Mouse (Mus musculus) stomach, embryonic 16.5 days (tissue): Measurements from ENCODE around the gene Dnajc19. TPM values are rescaled to one million over a fixed set of nuclear protein-coding genes. Genes with fewer than 3 reads are reported as not detected.
A peak's percentile ranks its signal among the peaks of the same experiment; 100 is the strongest.
"Not testable (repeated sequence)": the region's sequence is repeated elsewhere in the genome, so short reads cannot be mapped to it uniquely, and the experiment has no call there.

Source experiments
- ATAC-seq: fragments of 200-750 bp; cut with Nextera tagmentation; 2 replicates; pipeline ENCODE4 v1.8.0; 2017; ENCODE audit warnings: moderate number of reproducible peaks, moderate TSS enrichment; ENCODE audit not compliant: insufficient read depth, low FRiP score
- H3K27ac ChIP-seq: fragments of 300-500 bp; sonication (generic); 2 replicates; pipeline ENCODE4 v1.5.1; 2014; ENCODE audit warnings: low read length
- H3K27me3 ChIP-seq: fragments of 300-500 bp; sonication (generic); 2 replicates; pipeline ENCODE4 v1.6.1; 2014; ENCODE audit warnings: low read length, control low read depth, mixed read lengths; ENCODE audit not compliant: control insufficient read depth, insufficient read depth
- H3K36me3 ChIP-seq: fragments of 300-500 bp; sonication (generic); 2 replicates; pipeline ENCODE4 v1.6.1; 2014; ENCODE audit warnings: low read length; ENCODE audit not compliant: control insufficient read depth, insufficient read depth
- H3K4me1 ChIP-seq: fragments of 300-500 bp; sonication (generic); 2 replicates; pipeline ENCODE4 v1.6.1; 2014; ENCODE audit warnings: low read length, control low read depth, mixed read lengths; ENCODE audit not compliant: control insufficient read depth, insufficient read depth
- H3K4me2 ChIP-seq: fragments of 300-500 bp; sonication (generic); 2 replicates; pipeline ENCODE4 v1.6.1; 2014; ENCODE audit warnings: low read depth, low read length, mixed read lengths
- H3K4me3 ChIP-seq: fragments of 300-500 bp; sonication (generic); replicated peaks from 2 replicates; pipeline ENCODE4 v1.5.1; 2014; ENCODE audit warnings: mild to moderate bottlenecking, low read length
- H3K9ac ChIP-seq: fragments of 300-500 bp; sonication (generic); 2 replicates; pipeline ENCODE4 v1.6.1; 2014; ENCODE audit warnings: low read length
- H3K9me3 ChIP-seq: fragments of 300-500 bp; sonication (generic); replicated peaks from 2 replicates; pipeline ENCODE4 v1.6.1; 2016; ENCODE audit warnings: low read length, control low read depth; ENCODE audit not compliant: control insufficient read depth
- WGBS: fragments of 180-500 bp; shearing (Covaris S2); extraction: QIAGEN DNeasy Blood & Tissue Kit; methylation state at CpG from one replicate; pipeline ENCODE4 v1.1.7; 2014; 5-methylcytosine and 5-hydroxymethylcytosine counted together
- polyA plus RNA-seq: library from polyadenylated mRNA; unstranded; fragments of >200 nt; fragmentation: Nextera tagmentation; extraction: Ambion mirVana; gene quantifications from 2 replicates; pipeline ENCODE4 v1.2.1, GENCODE M21; 2015

Dnajc19 gene
- polyA plus RNA-seq, 1 experiment from 2014 or later: 127 TPM

GRCm38 (mm10) chr3:34103902-34104672 is 23.0 kb upstream of the Dnajc19 start:
- no peak overlapping the region for H3K27ac ChIP-seq
- no peak for ATAC-seq
- no peak overlapping the region for H3K9ac ChIP-seq
- no peaks in the 10 kb centered on the region for H3K36me3 ChIP-seq
- no peak overlapping the region for H3K4me3 ChIP-seq
- WGBS: 49% methylated on average over 7 of the region's 7 CpGs
- no peaks in the 10 kb centered on the region for H3K9me3 ChIP-seq
- H3K4me1 ChIP-seq: no peaks in the 10 kb centered on the region
- no peak overlapping the region for H3K4me2 ChIP-seq
- no peaks in the 10 kb centered on the region for H3K27me3 ChIP-seq

GRCm38 (mm10) chr3:34102891-34103290 is 21.8 kb upstream of the Dnajc19 start:
- Histone ChIP-seq H3K4me3 (no peak overlapping the region), H3K9ac (no peak overlapping the region), H3K4me2 (no peak overlapping the region), H3K27ac (no peak overlapping the region), H3K27me3 (no peaks in the 10 kb centered on the region), H3K4me1 (no peaks in the 10 kb centered on the region), H3K9me3 (no peaks in the 10 kb centered on the region), H3K36me3 (no peaks in the 10 kb centered on the region)
- ATAC-seq: no peak
- 74% methylated on average over 2 of the region's 2 CpGs for WGBS

- WGBS: 67% methylated on average over 5 of the region's 5 CpGs
- no peak for ATAC-seq
These were observed 2.5 kb upstream of the Dnajc19 start for GRCm38 (mm10) chr3:34083655-34084054.

GRCm38 (mm10) chr3:34081929-34082328 is 808 bp upstream of the Dnajc19 start:
- H3K4me3 ChIP-seq: peak overlapping the region; percentile 82
- no peak overlapping the region for H3K27ac ChIP-seq
- H3K4me1 ChIP-seq: peaks cover 13% of the 10 kb centered on the region
- H3K36me3 ChIP-seq: 0 out of 2 replicates have a peak, but pooled peaks cover 3% of the 10 kb centered on the region
- 81% methylated on average over 3 of the region's 3 CpGs for WGBS
- no peak overlapping the region for H3K9ac ChIP-seq
- H3K27me3 ChIP-seq: no peaks in the 10 kb centered on the region
- ATAC-seq: no peak
- H3K4me2 ChIP-seq: peak overlapping the region; percentile 74
- H3K9me3 ChIP-seq: no peaks in the 10 kb centered on the region

More at GRCm38 (mm10) chr3:34083655-34084054, 2.5 kb upstream of the Dnajc19 start:
- Histone ChIP-seq H3K36me3 (no peaks in the 10 kb centered on the region), H3K4me2 (no peak overlapping the region), H3K9me3 (no peaks in the 10 kb centered on the region), H3K4me3 (no peak overlapping the region), H3K27ac (no peak overlapping the region), H3K4me1 (peaks cover 13% of the 10 kb centered on the region), H3K9ac (no peak overlapping the region), H3K27me3 (no peaks in the 10 kb centered on the region)

- Histone ChIP-seq H3K9me3 (no peaks in the 10 kb centered on the region), H3K9ac (no peak overlapping the region), H3K27me3 (no peaks in the 10 kb centered on the region), H3K27ac (no peak overlapping the region), H3K4me1 (peaks cover 10% of the 10 kb centered on the region), H3K36me3 (peaks cover 8% of the 10 kb centered on the region), H3K4me3 (no peak overlapping the region), H3K4me2 (no peak overlapping the region)
- WGBS: 74% methylated on average over 6 of the region's 6 CpGs
- ATAC-seq: no peak
These were observed 4.9 kb downstream of the Dnajc19 start for GRCm38 (mm10) chr3:34076058-34076759.

GRCm38 (mm10) chr3:34072726-34073125 is 8.4 kb downstream of the Dnajc19 start:
- H3K4me3 ChIP-seq: no peak overlapping the region
- no peaks in the 10 kb centered on the region for H3K9me3 ChIP-seq
- no peaks in the 10 kb centered on the region for H3K4me1 ChIP-seq
- no peak overlapping the region for H3K4me2 ChIP-seq
- no peak for ATAC-seq
- H3K27ac ChIP-seq: no peak overlapping the region
- WGBS: 90% methylated on average over 6 of the region's 6 CpGs
- H3K27me3 ChIP-seq: no peaks in the 10 kb centered on the region
- H3K9ac ChIP-seq: no peak overlapping the region
- H3K36me3 ChIP-seq: peaks cover 6% of the 10 kb centered on the region

GRCm38 (mm10) chr3:34068943-34069342 is 12.2 kb downstream of the Dnajc19 start:
- 92% methylated on average over 7 of the region's 7 CpGs for WGBS
- not testable (repeated sequence) for ATAC-seq, H3K27me3 ChIP-seq, H3K4me1 ChIP-seq, H3K9ac ChIP-seq, H3K27ac ChIP-seq, H3K4me2 ChIP-seq, H3K4me3 ChIP-seq, H3K9me3 ChIP-seq, H3K36me3 ChIP-seq

- Histone ChIP-seq H3K4me3 (no peak overlapping the region), H3K27ac (no peak overlapping the region), H3K36me3 (peaks cover 6% of the 10 kb centered on the region; the same call in 1 of the 2 replicates), H3K9me3 (no peaks in the 10 kb centered on the region), H3K27me3 (no peaks in the 10 kb centered on the region), H3K4me2 (no peak overlapping the region), H3K4me1 (no peaks in the 10 kb centered on the region), H3K9ac (no peak overlapping the region)
- 93% methylated on average over 2 of the region's 2 CpGs for WGBS
- ATAC-seq: no peak
These were observed 18.8 kb downstream of the Dnajc19 start for GRCm38 (mm10) chr3:34062352-34062751.

GRCm38 (mm10) chr3:34041990-34042389 is 39.1 kb downstream of the Dnajc19 start:
- ATAC-seq: no peak
- 83% methylated on average over 4 of the region's 4 CpGs for WGBS

More at GRCm38 (mm10) chr3:34041990-34042389, 39.1 kb downstream of the Dnajc19 start:
- no peaks in the 10 kb centered on the region for H3K27me3 ChIP-seq
- no peak overlapping the region for H3K9ac ChIP-seq
- H3K9me3 ChIP-seq: no peaks in the 10 kb centered on the region
- H3K4me3 ChIP-seq: no peak overlapping the region
- H3K4me2 ChIP-seq: no peak overlapping the region
- H3K4me1 ChIP-seq: peaks cover 4% of the 10 kb centered on the region; the same call in 1 of the 2 replicates
- 0 out of 2 replicates have a peak, but pooled peaks cover 8% of the 10 kb centered on the region for H3K36me3 ChIP-seq
- H3K27ac ChIP-seq: no peak overlapping the region
